Mouse (Mus musculus): Measurements from ENCODE around the gene Tmed9. TPM values are rescaled to one million over a fixed set of nuclear protein-coding genes. Genes with fewer than 3 reads are reported as not detected.
A peak's percentile ranks its signal among the peaks of the same experiment; 100 is the strongest.
"Not testable (repeated sequence)": the region's sequence is repeated elsewhere in the genome, so short reads cannot be mapped to it uniquely, and the experiment has no call there.

The Tmed9 gene
- polyA plus RNA-seq, 1 experiment from 2014 or later: 55.6 TPM

DNA sequence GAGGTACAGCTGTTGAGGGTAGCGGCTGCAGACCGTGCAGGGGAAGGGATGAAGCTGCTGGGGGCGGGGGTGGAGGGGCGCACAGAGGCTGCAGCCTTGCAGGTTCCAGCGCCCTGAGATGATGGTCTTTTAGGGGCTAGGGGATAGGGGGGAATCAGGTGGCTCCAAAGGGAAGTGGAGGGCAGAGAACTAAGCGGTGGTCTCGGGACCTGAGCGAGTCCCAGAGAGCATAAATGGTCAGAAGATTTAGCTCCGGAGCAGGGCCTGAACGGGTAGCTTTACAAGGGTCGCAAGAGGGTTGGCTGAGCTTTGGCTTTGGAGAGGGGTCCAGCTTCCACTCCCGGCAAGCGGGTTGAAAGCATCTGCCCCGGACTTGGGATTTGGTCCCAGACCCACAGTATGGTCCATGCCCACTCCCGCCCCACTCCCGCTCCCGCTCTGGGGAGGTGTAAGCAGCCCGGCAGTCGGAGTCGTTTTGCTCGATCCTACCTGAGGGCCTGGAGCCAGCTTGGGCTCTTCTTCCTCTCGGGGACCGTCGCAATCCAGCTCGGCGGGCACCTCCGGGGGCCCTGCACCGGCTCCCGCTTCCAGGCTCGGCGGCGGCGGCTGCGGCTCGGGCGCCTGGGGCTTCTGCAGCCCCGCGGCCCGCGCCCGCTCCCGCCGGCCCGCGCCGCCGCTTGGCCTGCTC is 3.1 kb upstream of the Tmed9 start:
- Histone ChIP-seq H3K27me3 (ENCODE audit: control insufficient read depth, insufficient read depth, low read length) (no peaks in the 10 kb centered on the region), H3K27ac (replicated peaks; ENCODE audit: low read depth, low read length) (peak overlapping the region; percentile 73), H3K4me3 (ENCODE audit: low read depth, low read length) (peak overlapping the region; percentile 84), H3K9ac (replicated peaks; ENCODE audit: low read length) (peak overlapping the region; percentile 98), H3K9me3 (replicated peaks; ENCODE audit: control insufficient read depth, low read length) (no peaks in the 10 kb centered on the region), H3K4me1 (ENCODE audit: control insufficient read depth, insufficient read depth, low read length) (peaks cover 5% of the 10 kb centered on the region), H3K4me2 (ENCODE audit: low read depth, low read length) (peak overlapping the region; percentile 63), H3K36me3 (replicated peaks; ENCODE audit: control insufficient read depth, insufficient read depth, low read depth, low read length) (no peaks in the 10 kb centered on the region; the same call in 1 of the 2 replicates)
- 0% methylated on average over 43 of the region's 47 CpGs for WGBS
- ATAC-seq (replicated peaks; ENCODE audit: insufficient number of reproducible peaks, low FRiP score, low TSS enrichment, low read depth): peak; percentile 74
- peak; percentile 23 for DNase-seq (ENCODE audit: low spot score)

DNA sequence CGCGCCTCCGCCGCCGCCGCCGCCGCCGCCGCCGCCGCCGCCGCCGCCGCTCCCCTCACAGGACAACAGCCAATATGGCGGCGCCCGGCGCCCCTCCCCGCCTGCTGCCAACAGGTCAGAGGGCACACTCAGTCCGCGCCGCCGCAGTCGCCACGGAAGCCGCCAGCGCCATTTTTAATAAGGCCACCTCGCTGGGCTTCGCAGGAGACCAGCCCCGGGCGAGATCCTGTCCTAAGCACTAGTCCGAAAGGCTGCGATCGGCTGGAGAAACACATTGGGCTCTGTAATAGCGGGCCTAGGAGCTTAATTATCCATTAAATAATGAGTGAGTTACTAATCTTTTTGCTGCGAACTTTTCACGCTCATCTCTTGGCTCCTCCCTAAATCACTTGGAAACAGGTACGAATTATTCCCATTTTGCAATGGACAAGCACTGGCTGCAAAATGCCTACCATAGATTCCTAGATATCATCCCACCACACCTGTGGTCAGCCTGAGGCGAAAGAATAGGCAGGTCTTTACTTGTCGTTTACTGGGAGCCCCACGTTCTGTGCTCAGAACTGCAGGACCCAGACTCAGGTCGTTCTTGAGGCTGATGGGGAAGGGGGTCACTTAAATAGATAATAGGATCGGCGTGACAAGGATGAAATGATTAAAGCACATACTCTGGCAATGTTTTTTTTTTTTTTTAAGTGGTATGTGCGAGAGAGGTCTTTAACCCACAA is 2.3 kb upstream of the Tmed9 start, which contains the start of gene Fam193b:
Gene Fam193b, minus strand, starts transcription at position 94 of the 725 bp plus-strand sequence.
- ATAC-seq (replicated peaks; ENCODE audit: insufficient number of reproducible peaks, low FRiP score, low TSS enrichment, low read depth): peak; percentile 78
- peak; percentile 95 for DNase-seq (ENCODE audit: low spot score)
- H3K4me3 ChIP-seq (ENCODE audit: low read depth, low read length): peak within 1 kb of the TSS; percentile 84
- H3K4me2 ChIP-seq (ENCODE audit: low read depth, low read length): peak within 1 kb of the TSS; percentile 63
- peaks cover 5% of the 10 kb centered on the region for H3K4me1 ChIP-seq (ENCODE audit: control insufficient read depth, insufficient read depth, low read length)
- WGBS: 2% methylated on average over 47 of the region's 47 CpGs
- no peaks in the 10 kb centered on the region; the same call in 1 of the 2 replicates for H3K36me3 ChIP-seq (replicated peaks; ENCODE audit: control insufficient read depth, insufficient read depth, low read depth, low read length)
- H3K27ac ChIP-seq (replicated peaks; ENCODE audit: low read depth, low read length): peak within 1 kb of the TSS; percentile 73
- H3K9me3 ChIP-seq (replicated peaks; ENCODE audit: control insufficient read depth, low read length): no peaks in the 10 kb centered on the region
- H3K9ac ChIP-seq (replicated peaks; ENCODE audit: low read length): peak within 1 kb of the TSS; percentile 98
- no peaks in the 10 kb centered on the region for H3K27me3 ChIP-seq (ENCODE audit: control insufficient read depth, insufficient read depth, low read length)

DNA sequence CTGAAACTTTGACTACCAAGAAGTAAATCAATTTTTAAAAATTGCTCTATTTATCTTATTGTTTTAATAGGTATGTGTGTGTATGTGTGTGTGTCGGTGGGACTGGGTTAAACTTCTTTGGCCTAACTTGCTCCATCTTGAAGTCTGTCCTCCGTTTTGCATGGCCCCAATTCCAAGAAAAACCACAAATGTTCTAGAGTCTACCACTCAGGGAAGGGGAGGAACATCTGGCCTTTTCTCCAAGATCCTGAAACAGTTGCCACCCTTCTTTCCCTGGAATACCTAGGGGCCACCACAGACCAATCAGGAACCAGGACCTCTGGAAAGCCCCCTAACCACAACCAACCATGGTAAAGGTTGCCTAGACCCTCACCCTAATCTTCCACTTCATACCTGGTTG is 1.6 kb upstream of the Tmed9 start:
- ATAC-seq (replicated peaks; ENCODE audit: insufficient number of reproducible peaks, low FRiP score, low TSS enrichment, low read depth) (no peak), DNase-seq (ENCODE audit: low spot score) (no peak)
- H3K27me3 ChIP-seq (ENCODE audit: control insufficient read depth, insufficient read depth, low read length): no peaks in the 10 kb centered on the region
- no peak overlapping the region for H3K4me2 ChIP-seq (ENCODE audit: low read depth, low read length)
- WGBS: 83% methylated on average over 2 of the region's 2 CpGs
- H3K9me3 ChIP-seq (replicated peaks; ENCODE audit: control insufficient read depth, low read length): no peaks in the 10 kb centered on the region
- no peak overlapping the region for H3K27ac ChIP-seq (replicated peaks; ENCODE audit: low read depth, low read length)
- no peaks in the 10 kb centered on the region; the same call in 1 of the 2 replicates for H3K36me3 ChIP-seq (replicated peaks; ENCODE audit: control insufficient read depth, insufficient read depth, low read depth, low read length)
- H3K4me1 ChIP-seq (ENCODE audit: control insufficient read depth, insufficient read depth, low read length): peaks cover 5% of the 10 kb centered on the region
- H3K9ac ChIP-seq (replicated peaks; ENCODE audit: low read length): no peak overlapping the region
- H3K4me3 ChIP-seq (ENCODE audit: low read depth, low read length): no peak overlapping the region

DNA sequence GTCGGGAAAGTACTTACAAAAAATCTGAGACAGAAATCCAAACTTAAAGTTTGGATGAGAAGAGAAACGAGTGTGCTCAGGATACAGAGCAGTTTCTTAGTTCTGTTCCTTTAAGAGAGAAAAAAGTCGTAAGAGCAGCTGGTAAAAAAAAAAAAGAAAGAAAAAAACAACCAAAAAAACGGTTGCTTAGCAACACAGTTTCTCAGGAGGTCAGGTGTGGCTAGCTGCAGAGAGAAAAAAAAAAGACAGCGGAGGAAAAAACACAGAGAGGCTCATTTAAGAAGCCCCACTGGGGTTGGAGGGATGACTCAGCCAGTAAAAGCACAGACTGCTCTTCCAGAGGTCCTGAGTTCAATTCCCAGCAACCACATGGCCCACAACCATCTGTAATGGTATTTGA is 789 bp downstream of the Tmed9 start:
- Histone ChIP-seq H3K4me3 (ENCODE audit: low read depth, low read length) (no peak overlapping the region), H3K27ac (replicated peaks; ENCODE audit: low read depth, low read length) (no peak overlapping the region), H3K27me3 (ENCODE audit: control insufficient read depth, insufficient read depth, low read length) (no peaks in the 10 kb centered on the region), H3K36me3 (replicated peaks; ENCODE audit: control insufficient read depth, insufficient read depth, low read depth, low read length) (no peaks in the 10 kb centered on the region; the same call in 1 of the 2 replicates), H3K9ac (replicated peaks; ENCODE audit: low read length) (no peak overlapping the region), H3K4me2 (ENCODE audit: low read depth, low read length) (no peak overlapping the region), H3K9me3 (replicated peaks; ENCODE audit: control insufficient read depth, low read length) (no peaks in the 10 kb centered on the region), H3K4me1 (ENCODE audit: control insufficient read depth, insufficient read depth, low read length) (peaks cover 3% of the 10 kb centered on the region)
- no peak for DNase-seq (ENCODE audit: low spot score)
- ATAC-seq (replicated peaks; ENCODE audit: insufficient number of reproducible peaks, low FRiP score, low TSS enrichment, low read depth): no peak
- WGBS: 78% methylated on average over 5 of the region's 5 CpGs

DNA sequence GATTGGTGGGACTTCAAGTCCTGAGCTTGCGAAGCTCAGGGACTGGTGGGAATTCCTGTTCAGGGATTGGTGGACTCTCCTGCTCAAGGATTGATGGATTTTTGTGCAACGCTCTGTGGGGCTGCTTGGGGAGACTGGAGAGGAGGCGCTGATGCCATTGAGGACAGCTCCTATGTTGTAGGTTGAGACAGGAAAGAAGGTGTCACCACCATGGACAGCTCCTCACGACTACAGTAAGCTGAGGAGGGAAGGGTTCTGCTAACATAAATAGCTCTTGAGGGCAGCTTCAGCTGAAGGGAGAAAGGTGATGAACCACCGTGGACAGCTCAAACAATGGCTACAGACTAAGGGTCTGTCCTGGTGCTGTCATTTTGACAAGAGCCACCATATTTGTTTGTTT is 2.4 kb downstream of the Tmed9 start:
- 66% methylated on average over 5 of the region's 5 CpGs for WGBS

DNA sequence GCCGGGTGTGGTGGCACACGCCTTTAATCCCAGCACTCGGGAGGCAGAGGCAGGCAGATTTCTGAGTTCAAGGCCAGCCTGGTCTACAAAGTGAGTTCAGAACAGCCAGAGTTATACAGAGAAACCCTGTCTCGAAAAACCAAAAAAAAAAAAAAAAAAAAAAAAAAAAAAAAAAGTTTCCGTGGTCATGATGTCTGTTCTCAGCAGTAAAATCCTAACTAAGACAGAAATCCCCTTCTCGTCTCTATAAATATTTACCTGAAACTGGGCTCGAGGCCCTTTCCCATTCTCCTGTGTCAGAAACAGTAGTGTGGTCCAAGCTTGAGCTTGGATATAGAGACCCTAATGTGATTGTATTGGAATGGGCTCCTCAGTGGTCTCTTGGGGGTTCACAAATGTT is 3.3 kb downstream of the Tmed9 start:
- ATAC-seq (replicated peaks; ENCODE audit: insufficient number of reproducible peaks, low FRiP score, low TSS enrichment, low read depth); DNase-seq (ENCODE audit: low spot score); H3K9me3 ChIP-seq (replicated peaks; ENCODE audit: control insufficient read depth, low read length); H3K36me3 ChIP-seq (replicated peaks; ENCODE audit: control insufficient read depth, insufficient read depth, low read depth, low read length); H3K9ac ChIP-seq (replicated peaks; ENCODE audit: low read length); H3K4me3 ChIP-seq (ENCODE audit: low read depth, low read length); H3K4me1 ChIP-seq (ENCODE audit: control insufficient read depth, insufficient read depth, low read length); H3K4me2 ChIP-seq (ENCODE audit: low read depth, low read length); H3K27me3 ChIP-seq (ENCODE audit: control insufficient read depth, insufficient read depth, low read length); H3K27ac ChIP-seq (replicated peaks; ENCODE audit: low read depth, low read length): not testable (repeated sequence)
- WGBS: 88% methylated on average over 7 of the region's 7 CpGs

More for the DNA sequence above, 2.4 kb downstream of the Tmed9 start:
- DNase-seq (ENCODE audit: low spot score): no peak
- no peak for ATAC-seq (replicated peaks; ENCODE audit: insufficient number of reproducible peaks, low FRiP score, low TSS enrichment, low read depth)
- no peak overlapping the region for H3K4me2 ChIP-seq (ENCODE audit: low read depth, low read length)
- H3K27ac ChIP-seq (replicated peaks; ENCODE audit: low read depth, low read length): no peak overlapping the region
- no peak overlapping the region for H3K9ac ChIP-seq (replicated peaks; ENCODE audit: low read length)
- H3K4me3 ChIP-seq (ENCODE audit: low read depth, low read length): no peak overlapping the region
- H3K27me3 ChIP-seq (ENCODE audit: control insufficient read depth, insufficient read depth, low read length): no peaks in the 10 kb centered on the region
- H3K9me3 ChIP-seq (replicated peaks; ENCODE audit: control insufficient read depth, low read length): no peaks in the 10 kb centered on the region
- H3K36me3 ChIP-seq (replicated peaks; ENCODE audit: control insufficient read depth, insufficient read depth, low read depth, low read length): no peaks in the 10 kb centered on the region; the same call in 1 of the 2 replicates
- no peaks in the 10 kb centered on the region for H3K4me1 ChIP-seq (ENCODE audit: control insufficient read depth, insufficient read depth, low read length)

DNA sequence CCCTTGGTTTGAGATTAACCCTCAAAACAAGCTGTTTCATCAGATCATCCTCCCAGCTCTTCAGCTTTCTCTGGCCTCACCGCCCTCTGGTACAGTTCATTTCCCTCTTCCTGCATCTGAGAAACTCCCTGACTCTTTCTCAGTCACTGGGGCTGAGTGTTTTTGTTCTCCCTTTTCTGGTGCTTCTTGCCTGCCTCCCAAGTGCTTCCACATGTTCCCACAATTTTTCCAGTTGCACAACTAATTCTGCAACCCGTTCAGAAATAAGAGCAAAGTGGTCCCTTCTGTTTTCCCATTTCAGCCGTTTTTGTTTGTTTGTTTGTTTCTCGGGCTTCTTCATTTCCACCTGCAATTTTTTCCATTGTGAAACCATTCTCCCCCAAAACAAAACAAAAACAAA is 4.6 kb downstream of the Tmed9 start:
- H3K4me2 ChIP-seq (ENCODE audit: low read depth, low read length): no peak overlapping the region
- H3K27ac ChIP-seq (replicated peaks; ENCODE audit: low read depth, low read length): no peak overlapping the region
- H3K36me3 ChIP-seq (replicated peaks; ENCODE audit: control insufficient read depth, insufficient read depth, low read depth, low read length): no peaks in the 10 kb centered on the region; the same call in 1 of the 2 replicates
- H3K4me3 ChIP-seq (ENCODE audit: low read depth, low read length): no peak overlapping the region
- DNase-seq (ENCODE audit: low spot score) (no peak), ATAC-seq (replicated peaks; ENCODE audit: insufficient number of reproducible peaks, low FRiP score, low TSS enrichment, low read depth) (no peak)
- H3K27me3 ChIP-seq (ENCODE audit: control insufficient read depth, insufficient read depth, low read length): no peaks in the 10 kb centered on the region
- no peaks in the 10 kb centered on the region for H3K4me1 ChIP-seq (ENCODE audit: control insufficient read depth, insufficient read depth, low read length)
- no peak overlapping the region for H3K9ac ChIP-seq (replicated peaks; ENCODE audit: low read length)
- H3K9me3 ChIP-seq (replicated peaks; ENCODE audit: control insufficient read depth, low read length): no peaks in the 10 kb centered on the region
- WGBS: 78% methylated on average over 4 of the region's 4 CpGs

DNA sequence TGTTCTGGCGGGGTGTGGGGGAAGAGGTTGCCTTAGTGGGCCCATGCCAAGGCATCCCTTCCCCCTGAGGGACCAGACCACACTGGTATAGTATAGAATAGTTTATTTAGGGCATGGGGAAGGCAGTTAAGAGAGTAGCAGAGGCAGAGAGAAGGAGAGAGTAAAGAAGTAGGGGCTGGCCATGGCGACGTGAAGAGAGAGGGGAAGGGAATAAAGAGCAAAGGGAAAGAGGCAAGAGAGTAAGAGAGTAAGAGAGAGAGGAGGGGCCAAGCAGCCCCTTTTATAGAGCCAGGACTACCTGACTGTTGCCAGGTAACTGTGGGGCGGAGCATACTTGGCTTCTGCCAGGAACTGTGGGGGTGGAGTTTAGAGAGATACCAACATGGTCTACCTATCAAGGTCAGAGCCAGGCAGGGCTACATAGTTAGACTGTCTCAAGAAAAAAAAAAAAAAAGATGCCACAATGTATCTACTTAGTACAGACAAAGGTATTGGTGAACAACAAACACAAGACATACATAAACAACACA is 18.5 kb downstream of the Tmed9 start:
- no peak overlapping the region for H3K4me2 ChIP-seq (ENCODE audit: low read depth, low read length)
- no peak for DNase-seq (ENCODE audit: low spot score)
- H3K27me3 ChIP-seq (ENCODE audit: control insufficient read depth, insufficient read depth, low read length): no peaks in the 10 kb centered on the region
- ATAC-seq (replicated peaks; ENCODE audit: insufficient number of reproducible peaks, low FRiP score, low TSS enrichment, low read depth): no peak
- 71% methylated on average over 4 of the region's 4 CpGs for WGBS
- no peak overlapping the region for H3K4me3 ChIP-seq (ENCODE audit: low read depth, low read length)
- no peaks in the 10 kb centered on the region for H3K9me3 ChIP-seq (replicated peaks; ENCODE audit: control insufficient read depth, low read length)
- H3K36me3 ChIP-seq (replicated peaks; ENCODE audit: control insufficient read depth, insufficient read depth, low read depth, low read length): peaks cover 7% of the 10 kb centered on the region
- no peak overlapping the region for H3K9ac ChIP-seq (replicated peaks; ENCODE audit: low read length)
- H3K27ac ChIP-seq (replicated peaks; ENCODE audit: low read depth, low read length): no peak overlapping the region
- H3K4me1 ChIP-seq (ENCODE audit: control insufficient read depth, insufficient read depth, low read length): no peaks in the 10 kb centered on the region; the same call in 1 of the 2 replicates
